Mouse (Mus musculus): ENCODE measurements at regions not wholly inside any gene's neighbourhood (a gene's known extent, or its start where the extent isn't known, plus 50 kb on each side); places are given as distances from the start of the nearest gene placed in this dataset.
"Not testable (repeated sequence)": the region's sequence is repeated elsewhere in the genome, so short reads cannot be mapped to it uniquely, and the experiment has no call there.

DNA sequence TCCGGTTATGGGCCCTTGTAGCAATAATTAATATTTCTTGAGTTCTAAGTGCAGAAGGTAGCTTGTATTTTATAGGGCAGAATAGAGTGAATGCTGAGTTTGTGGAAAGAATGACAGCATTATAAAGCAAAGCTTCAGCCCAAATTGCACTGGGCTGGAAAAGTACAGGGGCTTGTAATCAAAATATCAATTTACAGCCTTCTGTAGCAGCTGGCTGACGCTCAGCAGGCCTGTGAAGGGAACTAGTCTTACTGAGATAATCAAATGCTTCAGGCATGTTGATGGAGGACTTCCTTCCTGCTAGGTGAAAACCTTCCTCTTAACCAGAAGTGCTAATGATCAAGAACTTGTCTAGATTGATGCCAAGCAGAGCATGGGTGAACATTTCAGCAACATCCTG lies 257.9 kb upstream of the Sdr16c6 start:
- no peak for DNase-seq (ENCODE audit: low read depth, low spot score)

- DNase-seq (ENCODE audit: low read depth, low spot score) = no peak
These were observed 256.3 kb upstream of the Sdr16c6 start for GRCm38 (mm10) chr4:4333472-4334123.

GRCm38 (mm10) chr4:4331105-4331504 lies 253.8 kb upstream of the Sdr16c6 start:
- no peak for DNase-seq (ENCODE audit: low read depth, low spot score)

GRCm38 (mm10) chr4:4315651-4316411 lies 238.5 kb upstream of the Sdr16c6 start:
- DNase-seq (ENCODE audit: low read depth, low spot score) = no peak

DNA sequence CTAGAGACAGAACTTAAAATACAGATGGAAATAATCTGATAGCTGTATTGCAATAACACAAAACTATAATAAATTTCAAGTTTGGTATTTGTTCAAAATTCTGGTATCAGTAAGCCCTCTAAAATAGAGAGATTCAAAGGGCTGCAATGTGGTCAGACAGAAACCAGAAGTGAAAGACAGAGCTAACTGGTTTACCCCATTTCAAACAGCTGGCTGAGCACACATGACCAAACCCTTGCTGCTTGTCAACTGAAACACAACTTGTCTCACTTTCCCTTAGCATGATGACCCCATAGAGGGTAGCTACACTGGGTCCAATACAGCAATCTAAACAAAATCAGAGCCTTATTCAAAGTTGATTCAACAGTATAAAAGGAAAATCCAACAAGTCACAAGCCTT lies 234.2 kb upstream of the Sdr16c6 start:
- no peak for DNase-seq (ENCODE audit: low read depth, low spot score)

DNA sequence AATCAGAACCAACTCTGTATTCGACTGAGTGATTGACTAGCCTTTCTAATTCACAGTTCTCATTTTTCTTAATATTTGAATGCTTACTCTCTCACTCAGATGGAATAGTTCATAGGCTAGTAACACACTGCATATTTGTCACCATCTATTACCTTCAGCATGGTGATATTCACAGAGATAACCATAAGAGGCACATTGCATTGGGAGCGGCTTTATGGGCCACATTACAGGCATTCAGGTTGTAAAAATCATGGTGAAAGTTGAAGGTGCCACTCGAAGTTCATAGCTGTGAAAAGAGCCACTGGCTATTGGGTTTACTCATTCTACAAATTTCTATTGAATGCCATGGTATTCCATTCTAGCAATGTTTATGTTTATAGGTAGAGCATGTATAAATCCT lies 229.6 kb upstream of the Sdr16c6 start:
- DNase-seq (ENCODE audit: low read depth, low spot score) = no peak

GRCm38 (mm10) chr4:4305740-4306249 lies 228.5 kb upstream of the Sdr16c6 start:
- DNase-seq (ENCODE audit: low read depth, low spot score) = no peak

GRCm38 (mm10) chr4:4304666-4305065 lies 227.3 kb upstream of the Sdr16c6 start:
- no peak for DNase-seq (ENCODE audit: low read depth, low spot score)

DNA sequence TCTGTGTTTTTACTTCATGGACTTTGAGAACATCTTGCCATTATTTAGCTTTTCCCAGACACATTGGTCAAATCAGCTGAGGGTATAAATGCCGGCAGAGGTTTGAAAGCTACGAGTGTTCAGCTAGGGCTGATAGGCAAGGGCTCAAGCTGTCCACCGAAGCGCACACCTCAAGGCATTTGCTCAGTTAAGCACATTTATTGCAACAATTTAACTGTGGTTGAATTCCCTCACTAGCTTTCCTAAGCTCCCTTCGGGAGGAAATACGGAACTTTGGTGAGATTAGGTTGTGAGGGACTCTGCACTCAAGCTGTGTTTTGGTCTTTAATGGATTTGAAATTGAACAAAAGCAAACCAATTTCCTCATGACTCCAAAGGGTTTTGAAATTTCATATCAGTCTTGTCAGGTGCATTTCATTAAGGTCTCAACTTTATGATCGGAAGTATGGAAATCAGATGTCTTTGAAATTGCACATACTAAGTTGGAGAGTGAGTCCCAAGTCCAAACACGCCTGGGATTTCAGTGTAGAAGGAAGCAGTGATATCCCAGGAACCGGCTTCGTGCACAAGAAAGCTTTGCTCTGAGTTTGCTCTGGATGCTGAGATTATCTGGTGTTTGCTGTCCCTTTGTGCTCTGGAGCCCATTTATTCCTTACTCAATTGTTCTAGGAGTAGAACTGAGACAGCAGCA lies 223.0 kb upstream of the Sdr16c6 start:
- no peak for DNase-seq (ENCODE audit: low read depth, low spot score)

DNA sequence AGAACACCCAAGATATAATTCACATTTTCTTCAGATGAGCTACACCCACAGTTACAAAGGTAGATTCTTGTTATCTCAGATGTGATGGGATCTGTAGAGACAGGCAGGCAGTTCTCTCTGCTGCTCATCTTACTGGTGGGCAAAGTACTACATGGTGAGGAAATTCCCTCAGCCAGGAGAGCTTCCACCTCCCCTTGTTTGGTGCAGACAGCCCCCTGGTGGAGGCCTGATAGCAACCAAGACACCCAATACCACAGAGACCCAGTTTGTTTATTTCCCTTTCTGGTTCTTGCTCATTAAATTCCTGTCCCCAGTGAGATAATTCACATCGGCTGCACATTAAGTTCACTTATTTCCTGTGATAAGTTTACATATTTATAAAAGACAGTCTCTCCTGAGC lies 222.3 kb upstream of the Sdr16c6 start:
- peak; percentile 9 for DNase-seq (ENCODE audit: low read depth, low spot score)

- DNase-seq (ENCODE audit: low read depth, low spot score) = no peak
These were observed 172.3 kb upstream of the Sdr16c6 start for GRCm38 (mm10) chr4:4249601-4250000.

- no peak for DNase-seq (ENCODE audit: low read depth, low spot score)
These were observed 170.3 kb upstream of the Sdr16c6 start for GRCm38 (mm10) chr4:4247669-4248068.

DNA sequence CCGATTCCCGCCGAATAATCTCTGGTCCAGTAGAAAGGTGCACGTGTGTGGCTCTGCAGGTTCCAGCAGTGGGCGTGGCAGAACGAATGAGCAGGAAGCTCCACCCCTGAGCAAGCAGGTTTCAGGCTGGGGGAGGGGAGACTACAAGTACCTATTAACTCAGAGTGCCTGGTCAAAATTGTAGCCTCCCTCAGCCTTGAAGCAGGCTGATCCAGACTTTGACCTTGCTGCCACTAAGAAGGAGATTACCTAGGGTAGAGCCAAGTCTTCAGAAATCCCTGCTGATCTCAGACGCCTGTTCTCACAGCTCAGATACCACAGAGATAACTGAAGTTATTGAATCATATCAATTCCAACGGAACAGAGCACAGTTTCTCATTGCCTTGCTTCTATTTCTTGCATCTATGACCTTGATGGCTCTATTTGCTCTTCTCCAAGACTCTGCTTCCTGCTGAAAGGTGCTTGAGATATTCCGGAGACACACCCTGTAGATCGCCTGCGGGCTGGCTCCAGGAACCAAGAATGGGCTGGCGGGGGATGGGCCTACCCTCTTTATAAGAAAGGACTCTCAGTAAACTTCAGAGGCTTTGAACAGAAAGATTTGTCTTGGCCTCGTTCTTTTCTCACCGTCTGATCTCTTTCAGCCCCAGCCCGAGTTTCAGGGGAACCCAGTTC lies 165.1 kb upstream of the Sdr16c6 start:
- DNase-seq (ENCODE audit: low read depth, low spot score) = not testable (repeated sequence)

- DNase-seq (ENCODE audit: low read depth, low spot score) = no peak
These were observed 148.9 kb upstream of the Sdr16c6 start for GRCm38 (mm10) chr4:4226209-4226608.

DNA sequence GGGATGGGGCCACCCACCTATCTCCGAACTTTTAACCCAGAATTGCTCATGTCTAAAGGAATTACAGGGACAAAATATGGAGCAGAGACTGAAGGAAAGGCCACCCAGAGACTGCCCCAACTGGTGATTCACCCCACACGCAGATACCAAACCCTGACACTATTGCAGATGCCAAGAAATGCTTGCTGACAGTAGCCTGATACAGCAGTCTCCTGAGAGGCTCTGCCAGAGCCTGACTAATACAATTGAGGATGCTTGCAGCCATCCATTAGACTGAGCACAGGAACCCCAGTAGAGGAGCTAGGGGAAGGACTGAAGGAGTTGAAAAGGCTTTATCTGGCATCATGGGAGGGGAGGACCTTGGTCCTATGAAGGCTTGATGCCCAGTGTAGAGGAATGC lies 142.4 kb upstream of the Sdr16c6 start:
- no peak for DNase-seq (ENCODE audit: low read depth, low spot score)

DNA sequence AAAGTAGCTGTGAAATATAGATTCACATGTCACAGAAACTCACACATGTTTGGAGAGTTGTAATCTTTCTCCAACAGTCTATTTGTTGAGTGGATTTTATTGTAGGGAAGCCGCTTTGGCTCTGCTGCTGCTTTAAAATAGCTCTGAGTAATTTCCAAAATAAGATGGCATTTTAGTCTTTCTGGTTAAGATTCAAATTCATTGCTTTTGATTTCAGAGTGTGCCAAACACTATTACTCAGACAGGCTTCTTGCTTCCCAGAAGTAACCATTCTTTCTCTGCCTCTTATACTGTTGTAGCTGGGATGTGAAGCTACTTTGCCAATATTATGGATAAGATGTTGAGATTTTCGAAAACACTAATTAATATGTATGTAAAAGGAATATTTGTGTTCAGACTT lies 134.6 kb upstream of the Sdr16c6 start:
- no peak for DNase-seq (ENCODE audit: low read depth, low spot score)

- DNase-seq (ENCODE audit: low read depth, low spot score) = no peak
These were observed 127.8 kb upstream of the Sdr16c6 start for GRCm38 (mm10) chr4:4205158-4205557.

DNA sequence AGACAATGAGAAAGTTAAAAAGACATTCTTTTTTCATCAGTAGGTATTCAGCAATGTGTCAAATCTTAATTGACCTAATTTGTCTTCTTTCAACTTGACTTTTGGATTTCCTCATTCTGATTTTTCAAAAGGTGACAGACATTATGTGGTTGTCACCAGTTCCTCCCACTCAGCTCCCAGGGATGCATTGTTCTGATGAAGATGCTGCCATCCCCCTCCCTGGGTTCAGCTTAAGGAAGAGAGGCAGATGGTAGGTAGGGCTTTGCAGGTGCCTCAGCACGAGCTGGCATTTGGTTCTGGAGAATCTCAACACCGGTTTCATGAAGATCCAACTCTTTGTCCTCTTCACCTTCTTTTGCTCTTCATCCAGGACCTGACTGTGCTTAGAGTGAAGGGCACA lies 122.0 kb upstream of the Sdr16c6 start:
- DNase-seq (ENCODE audit: low read depth, low spot score) = no peak

DNA sequence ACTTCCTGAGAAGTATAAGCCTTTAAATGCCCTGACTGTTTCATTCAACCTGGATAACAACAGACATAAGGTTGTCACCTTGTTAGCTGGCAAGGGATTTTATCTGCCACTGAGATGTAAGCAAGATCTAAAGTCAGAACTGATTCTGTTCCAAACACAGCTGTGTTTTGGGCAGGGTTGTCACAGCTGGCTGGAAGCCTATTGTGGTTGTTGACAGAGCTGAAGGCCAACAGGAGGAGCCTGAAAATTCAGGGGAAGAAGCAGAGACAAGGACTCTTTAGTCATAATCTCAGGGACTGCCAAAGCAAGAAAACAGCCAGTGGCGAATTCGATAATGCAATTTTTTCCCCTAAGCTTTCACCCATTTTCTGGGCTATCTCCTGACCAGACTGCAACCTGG lies 118.5 kb upstream of the Sdr16c6 start:
- DNase-seq (ENCODE audit: low read depth, low spot score) = no peak

GRCm38 (mm10) chr4:4195250-4195649 lies 117.9 kb upstream of the Sdr16c6 start:
- no peak for DNase-seq (ENCODE audit: low read depth, low spot score)

Data from embryo, embryonic 11.5 days (tissue).